Mouse (Mus musculus): Measurements from ENCODE around the gene Plod1.
A peak's percentile ranks its signal among the peaks of the same experiment; 100 is the strongest.

- 0 out of 2 replicates have a peak, but pooled peaks have one; percentile 16 for TF ChIP-seq CTCF (IDR thresholded peaks at IDR 0.05; ENCODE audit: low read depth, low read length)
- TF ChIP-seq POLR2A (IDR thresholded peaks at IDR 0.05; ENCODE audit: borderline replicate concordance, low read depth, low read length), result no peak
Measured at GRCm38 (mm10) chr4:147928540-147928939, 8.0 kb downstream of the Plod1 start.

All from bone marrow macrophage, adult 2 months (primary cell).